ENCODE assay signal across 22 mouse cellular contexts in the genomic region with DNA sequence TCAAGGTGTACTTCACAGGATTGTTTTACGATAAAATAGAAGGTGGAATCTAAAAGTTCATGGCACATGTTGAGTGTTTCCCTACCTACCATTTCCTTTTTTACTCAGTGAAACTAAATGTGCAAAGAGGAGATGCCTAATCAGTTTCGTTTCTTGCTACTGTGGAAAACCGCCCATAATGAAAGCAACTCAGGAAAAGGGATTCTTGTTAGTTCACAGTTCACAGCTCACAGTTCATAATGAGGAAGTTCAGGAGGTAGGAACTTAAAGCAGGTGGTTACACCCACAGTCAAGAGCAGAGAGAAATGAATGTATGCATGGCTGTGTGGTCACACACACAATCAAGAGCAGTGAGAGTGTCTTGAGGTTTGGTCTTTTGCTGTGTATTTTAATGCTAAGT.
DNase-seq lines count a peak whose midpoint lies in the region; ATAC-seq lines count a peak whose summit lies in the region.
"Had no signal": no experiment of that assay in that cellular context is flagged by ENCODE, and none has a peak within 500 bp of the region (broad histone marks: within the 10 kb centered on the region; RNA-seq: fewer than 3 reads in every experiment).

No protein-coding gene starts in this region.

- no peaks in the 10 kb centered on the region for H3K27me3 ChIP-seq in embryonic facial prominence, embryonic 10.5 days (replicated peaks; ENCODE audit: low read depth, poor library complexity, severe bottlenecking)
- H3K27me3 ChIP-seq: embryonic facial prominence, embryonic 12.5 days; forebrain, embryonic 12.5 days had no signal

- no peaks in the 10 kb centered on the region for H3K9me3 ChIP-seq in embryonic facial prominence, embryonic 10.5 days
- H3K9me3 ChIP-seq: embryonic facial prominence, embryonic 12.5 days; forebrain, embryonic 10.5 days; forebrain, embryonic 12.5 days; G1E had no signal

- H3K4me3 ChIP-seq in embryonic facial prominence, embryonic 10.5 days, result no peak overlapping the region
- H3K4me3 ChIP-seq: embryonic facial prominence, embryonic 12.5 days; erythroblast, embryonic 14.5 days; forebrain, embryonic 10.5 days; forebrain, embryonic 12.5 days had no signal

- H3K36me3 ChIP-seq in embryonic facial prominence, embryonic 10.5 days (replicated peaks), result no peaks in the 10 kb centered on the region
- H3K36me3 ChIP-seq: embryonic facial prominence, embryonic 12.5 days; forebrain, embryonic 10.5 days; forebrain, embryonic 12.5 days; G1E had no signal

- H3K4me1 ChIP-seq in embryonic facial prominence, embryonic 10.5 days, result no peaks in the 10 kb centered on the region
- H3K4me1 ChIP-seq: embryonic facial prominence, embryonic 12.5 days; forebrain, embryonic 10.5 days; forebrain, embryonic 12.5 days had no signal

- ATAC-seq in common myeloid progenitor, adult 5-6 weeks (replicated peaks; ENCODE audit: low read depth, poor library complexity, severe bottlenecking), result peak; percentile 47; the same call in 1 of the 2 replicates
- 0 out of 2 replicates have a peak, but pooled peaks have one; percentile 23 for ATAC-seq in megakaryocyte progenitor cell, adult 5-6 weeks (replicated peaks; ENCODE audit: poor library complexity)
- ATAC-seq: activated CD4-positive, CD25-positive, alpha-beta regulatory T cell, adult 4 months; forebrain, embryonic 14.5 days; forebrain, embryonic 16.5 days; Patski had no signal

- peak; percentile 16 for DNase-seq in A20 (ENCODE audit: low read depth, low spot score)
- no peak for DNase-seq in embryonic facial prominence, embryonic 10.5 days (ENCODE audit: low spot score)
- DNase-seq in urinary bladder, postnatal 4 days (ENCODE audit: low spot score in 2 of 2), result no peak
- DNase-seq: adrenal gland, adult 8-10 months; adrenal gland, postnatal 14 days; adrenal gland, postnatal 36 days; cerebellum, adult 11-12 months; cerebellum, adult 2 months; cerebellum, adult 9-10 months; cerebellum, postnatal 25 days; embryo, embryonic 11 days had no signal

- WGBS in embryonic facial prominence, embryonic 10.5 days, result 94% methylated on average over 3 of the region's 3 CpGs

- H3K27ac ChIP-seq in embryonic facial prominence, embryonic 10.5 days (replicated peaks), result no peak overlapping the region
- H3K27ac ChIP-seq: embryonic facial prominence, embryonic 12.5 days; forebrain, embryonic 10.5 days; forebrain, embryonic 12.5 days had no signal
